15 mouse cellular contexts compared by ENCODE assay signal in genomic region chr13:63289152-63289551, GRCm38 (mm10).
DNase-seq lines count a peak whose midpoint lies in the region; ATAC-seq and TF ChIP-seq lines count a peak whose summit lies in the region.
"Had no signal": no experiment of that assay in that cellular context is flagged by ENCODE, and none has a peak within 500 bp of the region (broad histone marks: within the 10 kb centered on the region; RNA-seq: fewer than 3 reads in every experiment).

No protein-coding gene starts in this region.

- no peak for DNase-seq in heart, adult 2 months
- no peak for DNase-seq in heart, adult 8-10 months (ENCODE audit: low spot score)
- no peak for DNase-seq in liver, adult 2 months (ENCODE audit: extremely low read depth, low read depth, low spot score)
- no peak for DNase-seq in liver, embryonic 11.5 days (ENCODE audit: low spot score)
- DNase-seq in embryonic facial prominence, embryonic 14.5 days (ENCODE audit: low spot score), result no peak
- DNase-seq in limb, embryonic 14.5 days (ENCODE audit: low spot score), result no peak
- DNase-seq in adrenal gland, postnatal 25 days, result no peak
- DNase-seq in c-Kit-positive CD71-positive TER-119-positive erythroid progenitor cells, embryonic 14.5 days (ENCODE audit: low spot score), result no peak
- DNase-seq: heart, adult 18-20 months; heart, postnatal 10 days; spleen, adult 18-20 months had no signal

- ATAC-seq in liver, embryonic 11.5 days (replicated peaks; ENCODE audit: low FRiP score), result no peak
- no peak for ATAC-seq in embryonic facial prominence, embryonic 14.5 days (ENCODE audit: low read depth)
- ATAC-seq in limb, embryonic 14.5 days (ENCODE audit: low FRiP score, low read depth), result no peak; the same call in 1 of the 2 replicates
- ATAC-seq: forebrain, embryonic 13.5 days; liver, embryonic 12.5 days had no signal

- H3K79me2 ChIP-seq in heart, adult 2 months (replicated peaks; ENCODE audit: control insufficient read depth, insufficient read depth, low read length), result peaks cover 10% of the 10 kb centered on the region
- peaks cover 15% of the 10 kb centered on the region for H3K79me2 ChIP-seq in liver, adult 2 months (ENCODE audit: control insufficient read depth, insufficient read depth, low read length)

- no peak overlapping the region for H3K4me3 ChIP-seq in heart, adult 2 months
- H3K4me3 ChIP-seq in liver, adult 2 months (ENCODE audit: insufficient read depth, low read depth, low read length), result no peak overlapping the region
- no peak overlapping the region for H3K4me3 ChIP-seq in liver, embryonic 11.5 days (ENCODE audit: low read depth, low read length)
- H3K4me3 ChIP-seq in embryonic facial prominence, embryonic 14.5 days (ENCODE audit: low read depth, low read length), result no peak overlapping the region
- no peak overlapping the region for H3K4me3 ChIP-seq in limb, embryonic 14.5 days (replicated peaks; ENCODE audit: low read length)
- H3K4me3 ChIP-seq: forebrain, embryonic 13.5 days; hindbrain, embryonic 15.5 days; liver, embryonic 12.5 days; lung, embryonic 15.5 days had no signal

- TF ChIP-seq POLR2A in heart, adult 2 months (IDR thresholded peaks at IDR 0.05; ENCODE audit: insufficient read depth, low read depth, low read length), result no peak
- no peak for TF ChIP-seq POLR2A in liver, adult 2 months (IDR thresholded peaks at IDR 0.05; ENCODE audit: extremely low read depth, insufficient read depth, low read length)
- TF ChIP-seq POLR2A in limb, embryonic 14.5 days (IDR thresholded peaks at IDR 0.05; ENCODE audit: borderline replicate concordance, extremely low read depth, insufficient read depth, insufficient read length), result no peak

- H3K27ac ChIP-seq in heart, adult 2 months, result 0 out of 2 replicates have a peak overlapping the region, but pooled peaks have one; percentile 8
- peak overlapping the region; percentile 22; the same call in 1 of the 2 replicates for H3K27ac ChIP-seq in liver, adult 2 months (replicated peaks; ENCODE audit: insufficient read depth, low read depth, low read length)
- H3K27ac ChIP-seq in liver, embryonic 11.5 days (ENCODE audit: low read depth, low read length), result no peak overlapping the region
- H3K27ac ChIP-seq in embryonic facial prominence, embryonic 14.5 days (replicated peaks; ENCODE audit: low read depth, low read length), result peak overlapping the region; percentile 55; the same call in 1 of the 2 replicates
- peak overlapping the region; percentile 48; the same call in 1 of the 2 replicates for H3K27ac ChIP-seq in limb, embryonic 14.5 days (replicated peaks; ENCODE audit: low read depth, low read length)
- H3K27ac ChIP-seq: forebrain, embryonic 13.5 days; hindbrain, embryonic 15.5 days; liver, embryonic 12.5 days; lung, embryonic 15.5 days had no signal

- no peak overlapping the region for H3K9ac ChIP-seq in heart, adult 2 months (ENCODE audit: low read depth, low read length)
- H3K9ac ChIP-seq in liver, adult 2 months (ENCODE audit: low read depth, low read length), result no peak overlapping the region
- no peak overlapping the region for H3K9ac ChIP-seq in liver, embryonic 11.5 days (ENCODE audit: low read depth, low read length)
- H3K9ac ChIP-seq in embryonic facial prominence, embryonic 14.5 days (ENCODE audit: low read depth, low read length), result peak overlapping the region; percentile 19; the same call in 1 of the 2 replicates
- H3K9ac ChIP-seq in limb, embryonic 14.5 days (ENCODE audit: low read depth, low read length, severe bottlenecking), result no peak overlapping the region
- H3K9ac ChIP-seq: forebrain, embryonic 13.5 days; hindbrain, embryonic 15.5 days; liver, embryonic 12.5 days; lung, embryonic 15.5 days had no signal

- intact Hi-C loops in heart, adult 2 months (cut with DNase I), result no loop called here

- H3K4me2 ChIP-seq in liver, embryonic 11.5 days, result no peak overlapping the region
- no peak overlapping the region for H3K4me2 ChIP-seq in embryonic facial prominence, embryonic 14.5 days (ENCODE audit: low read depth, low read length)
- H3K4me2 ChIP-seq in limb, embryonic 14.5 days (replicated peaks; ENCODE audit: low read depth, low read length, severe bottlenecking), result no peak overlapping the region
- H3K4me2 ChIP-seq: forebrain, embryonic 13.5 days; hindbrain, embryonic 15.5 days; liver, embryonic 12.5 days; lung, embryonic 15.5 days had no signal

- 33% methylated on average over 4 of the region's 4 CpGs for WGBS in heart, adult 2 months
- 63% methylated on average over 4 of the region's 4 CpGs for WGBS in liver, adult 2 months
- 88% methylated on average over 4 of the region's 4 CpGs for WGBS in liver, embryonic 11.5 days
- 23% methylated on average over 4 of the region's 4 CpGs for WGBS in embryonic facial prominence, embryonic 14.5 days
- WGBS in limb, embryonic 14.5 days, result 6% methylated on average over 4 of the region's 4 CpGs

- no peaks in the 10 kb centered on the region for H3K27me3 ChIP-seq in heart, adult 2 months (ENCODE audit: control insufficient read depth, insufficient read depth, low read length)
- H3K27me3 ChIP-seq in liver, adult 2 months (ENCODE audit: control insufficient read depth, insufficient read depth, low read length), result no peaks in the 10 kb centered on the region
- no peaks in the 10 kb centered on the region for H3K27me3 ChIP-seq in liver, embryonic 11.5 days (replicated peaks; ENCODE audit: control insufficient read depth, insufficient read depth, low read length)
- H3K27me3 ChIP-seq in embryonic facial prominence, embryonic 14.5 days (replicated peaks; ENCODE audit: control insufficient read depth, insufficient read depth, low read length), result no peaks in the 10 kb centered on the region
- no peaks in the 10 kb centered on the region for H3K27me3 ChIP-seq in limb, embryonic 14.5 days (ENCODE audit: control insufficient read depth, insufficient read depth, low read length)
- H3K27me3 ChIP-seq: forebrain, embryonic 13.5 days; hindbrain, embryonic 15.5 days; liver, embryonic 12.5 days; lung, embryonic 15.5 days had no signal

- TF ChIP-seq EP300 in heart, adult 2 months (IDR thresholded peaks at IDR 0.05; ENCODE audit: insufficient read depth, low read depth, low read length), result no peak

- H3K4me1 ChIP-seq in heart, adult 2 months (ENCODE audit: control insufficient read depth, insufficient read depth, low read length), result peaks cover 43% of the 10 kb centered on the region
- H3K4me1 ChIP-seq in liver, adult 2 months (ENCODE audit: control insufficient read depth, insufficient read depth, low read length), result peaks cover 43% of the 10 kb centered on the region
- peaks cover 6% of the 10 kb centered on the region for H3K4me1 ChIP-seq in liver, embryonic 11.5 days (replicated peaks; ENCODE audit: control insufficient read depth, insufficient read depth, low read length)
- peaks cover 28% of the 10 kb centered on the region for H3K4me1 ChIP-seq in embryonic facial prominence, embryonic 14.5 days (ENCODE audit: control insufficient read depth, insufficient read depth, low read length)
- H3K4me1 ChIP-seq in limb, embryonic 14.5 days (ENCODE audit: control insufficient read depth, insufficient read depth, low read length), result peaks cover 51% of the 10 kb centered on the region

- no peak for TF ChIP-seq CTCF in heart, adult 2 months (IDR thresholded peaks at IDR 0.05)
- TF ChIP-seq CTCF in liver, adult 2 months (IDR thresholded peaks at IDR 0.05; ENCODE audit: low read depth, low read length), result no peak

- no peaks in the 10 kb centered on the region for H3K9me3 ChIP-seq in liver, embryonic 11.5 days (ENCODE audit: control insufficient read depth, low read length)
- H3K9me3 ChIP-seq in embryonic facial prominence, embryonic 14.5 days (ENCODE audit: control insufficient read depth, low read length), result no peaks in the 10 kb centered on the region
- no peaks in the 10 kb centered on the region for H3K9me3 ChIP-seq in limb, embryonic 14.5 days (ENCODE audit: control insufficient read depth, low read length)
- H3K9me3 ChIP-seq: forebrain, embryonic 13.5 days; hindbrain, embryonic 15.5 days; liver, embryonic 12.5 days; lung, embryonic 15.5 days had no signal

- peaks cover 50% of the 10 kb centered on the region for H3K36me3 ChIP-seq in heart, adult 2 months (ENCODE audit: control insufficient read depth, insufficient read depth, low read length)
- H3K36me3 ChIP-seq in liver, adult 2 months (ENCODE audit: control insufficient read depth, insufficient read depth, low read length), result peaks cover 29% of the 10 kb centered on the region
- peaks cover 6% of the 10 kb centered on the region for H3K36me3 ChIP-seq in liver, embryonic 11.5 days (ENCODE audit: control insufficient read depth, insufficient read depth, low read length)
- peaks cover 82% of the 10 kb centered on the region for H3K36me3 ChIP-seq in embryonic facial prominence, embryonic 14.5 days (ENCODE audit: control insufficient read depth, insufficient read depth, low read length)
- peaks cover 87% of the 10 kb centered on the region for H3K36me3 ChIP-seq in limb, embryonic 14.5 days (ENCODE audit: control insufficient read depth, insufficient read depth, low read length)
- H3K36me3 ChIP-seq: hindbrain, embryonic 15.5 days had no signal
